Mouse (Mus musculus): ENCODE data around the gene Lyzl4. TPM values are rescaled to one million over a fixed set of nuclear protein-coding genes. Genes with fewer than 3 reads are reported as not detected.

Lyzl4 gene
- polyA plus RNA-seq, 1 experiment from 2014 or later: not detected

DNA sequence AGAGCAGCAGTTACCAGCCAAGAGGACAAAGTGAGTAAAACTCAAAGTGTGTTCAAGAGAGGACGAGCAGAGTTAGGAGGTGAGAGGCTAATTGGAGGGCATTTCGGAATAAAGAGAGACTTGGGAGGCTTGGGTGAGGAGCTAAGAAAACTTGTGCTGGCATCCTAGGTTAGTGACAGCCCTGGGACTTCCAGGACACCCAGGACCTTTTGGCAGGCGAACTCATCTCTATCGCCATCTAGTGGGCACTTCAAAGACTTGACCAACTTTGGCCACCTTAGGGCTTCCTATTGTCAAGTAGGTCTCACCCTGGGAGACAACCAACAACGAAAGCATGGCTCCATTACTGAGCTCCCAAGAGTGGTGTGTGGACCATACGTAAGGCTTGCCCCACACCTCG, 29.4 kb upstream of the Lyzl4 start:
- Histone ChIP-seq H3K4me3 (no peak overlapping the region), H3K27me3 (replicated peaks; ENCODE audit: low read depth, poor library complexity, severe bottlenecking) (peaks cover 50% of the 10 kb centered on the region), H3K36me3 (replicated peaks) (no peaks in the 10 kb centered on the region), H3K9me3 (no peaks in the 10 kb centered on the region), H3K27ac (replicated peaks) (no peak overlapping the region), H3K4me1 (peaks cover 44% of the 10 kb centered on the region)
- peak; percentile 58 for DNase-seq (ENCODE audit: low spot score)
- 25% methylated on average over 7 of the region's 7 CpGs for WGBS

GRCm38 (mm10) chr9:121669348-121669791, 27.5 kb upstream of the Lyzl4 start:
- H3K27ac ChIP-seq (replicated peaks): peak overlapping the region; percentile 61; the same call in 1 of the 2 replicates
- H3K36me3 ChIP-seq (replicated peaks): no peaks in the 10 kb centered on the region
- H3K9me3 ChIP-seq: no peaks in the 10 kb centered on the region
- peaks cover 50% of the 10 kb centered on the region for H3K27me3 ChIP-seq (replicated peaks; ENCODE audit: low read depth, poor library complexity, severe bottlenecking)
- WGBS: under 1% methylated on average over 28 of the region's 28 CpGs
- H3K4me1 ChIP-seq: peaks cover 49% of the 10 kb centered on the region
- peak; percentile 85 for DNase-seq (ENCODE audit: low spot score)
- H3K4me3 ChIP-seq: peak overlapping the region; percentile 53

- no peak overlapping the region for H3K27ac ChIP-seq (replicated peaks)
- WGBS: 80% methylated on average over 11 of the region's 11 CpGs
- no peak overlapping the region for H3K4me3 ChIP-seq
- H3K9me3 ChIP-seq: no peaks in the 10 kb centered on the region
- no peaks in the 10 kb centered on the region for H3K36me3 ChIP-seq (replicated peaks)
- H3K27me3 ChIP-seq (replicated peaks; ENCODE audit: low read depth, poor library complexity, severe bottlenecking): peaks cover 50% of the 10 kb centered on the region
- peaks cover 49% of the 10 kb centered on the region for H3K4me1 ChIP-seq
- no peak for DNase-seq (ENCODE audit: low spot score)
Observed at GRCm38 (mm10) chr9:121667822-121668221, 25.9 kb upstream of the Lyzl4 start.

DNA sequence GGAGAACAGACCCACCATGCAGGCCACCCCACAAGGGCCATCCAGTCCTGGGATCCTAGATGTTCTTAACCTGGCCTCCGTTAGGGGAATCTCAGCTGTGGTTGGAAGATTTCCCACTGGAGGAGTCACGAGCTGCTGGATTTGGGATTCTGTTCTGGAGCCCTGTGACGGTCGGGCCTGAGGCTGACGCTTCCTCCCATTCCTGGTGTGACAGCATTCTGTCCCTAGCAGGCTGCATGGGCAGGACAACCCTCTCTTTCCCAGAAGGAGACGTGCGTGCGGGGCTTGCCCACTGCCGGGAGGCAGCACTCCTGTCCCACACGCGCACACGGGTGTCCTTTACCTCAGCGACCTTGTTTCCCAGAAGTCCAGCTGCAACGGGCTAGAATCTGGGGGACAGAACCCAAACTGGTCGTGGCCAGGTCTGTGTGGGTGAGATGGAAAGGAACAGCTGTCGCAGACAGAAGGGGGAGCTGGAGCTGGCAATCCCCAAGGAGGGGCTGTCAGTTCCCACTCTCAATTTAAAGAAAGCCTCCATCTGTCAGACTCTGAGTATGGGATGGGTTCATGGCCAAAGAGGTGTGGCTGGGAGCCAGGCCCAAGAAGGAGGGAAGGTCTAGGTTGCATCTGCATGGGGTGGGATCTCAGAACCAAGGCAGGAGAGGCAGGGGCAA, 25.2 kb upstream of the Lyzl4 start:
- Histone ChIP-seq H3K9me3 (no peaks in the 10 kb centered on the region), H3K27ac (replicated peaks) (no peak overlapping the region), H3K36me3 (replicated peaks) (no peaks in the 10 kb centered on the region), H3K27me3 (replicated peaks; ENCODE audit: low read depth, poor library complexity, severe bottlenecking) (peaks cover 50% of the 10 kb centered on the region), H3K4me1 (peaks cover 45% of the 10 kb centered on the region), H3K4me3 (no peak overlapping the region)
- WGBS: 78% methylated on average over 16 of the region's 16 CpGs
- DNase-seq (ENCODE audit: low spot score): no peak

DNA sequence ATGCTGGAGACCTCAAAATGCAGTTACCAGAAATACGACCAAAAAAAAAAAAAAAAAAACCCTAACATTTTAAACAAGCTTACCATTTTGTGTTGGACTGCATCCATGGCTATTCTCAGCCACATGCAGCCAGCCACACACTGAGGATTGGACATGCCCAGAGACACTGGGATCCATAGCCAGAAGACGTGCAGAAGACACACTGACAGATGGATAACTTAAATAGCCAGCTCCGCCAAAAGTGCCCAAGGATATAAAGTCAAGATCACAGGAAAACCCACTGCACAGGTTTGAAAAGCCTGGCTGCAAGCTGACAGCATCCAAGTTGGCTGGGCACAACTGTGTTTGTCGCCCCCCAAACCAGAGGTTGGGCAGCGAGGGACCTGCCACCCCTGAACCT, 22.2 kb upstream of the Lyzl4 start:
- no peaks in the 10 kb centered on the region for H3K9me3 ChIP-seq
- no peak overlapping the region for H3K4me3 ChIP-seq
- peaks cover 28% of the 10 kb centered on the region for H3K27me3 ChIP-seq (replicated peaks; ENCODE audit: low read depth, poor library complexity, severe bottlenecking)
- peaks cover 17% of the 10 kb centered on the region for H3K4me1 ChIP-seq
- no peak overlapping the region for H3K27ac ChIP-seq (replicated peaks)
- no peaks in the 10 kb centered on the region for H3K36me3 ChIP-seq (replicated peaks)
- WGBS: 84% methylated on average over 5 of the region's 5 CpGs
- DNase-seq (ENCODE audit: low spot score): no peak

DNA sequence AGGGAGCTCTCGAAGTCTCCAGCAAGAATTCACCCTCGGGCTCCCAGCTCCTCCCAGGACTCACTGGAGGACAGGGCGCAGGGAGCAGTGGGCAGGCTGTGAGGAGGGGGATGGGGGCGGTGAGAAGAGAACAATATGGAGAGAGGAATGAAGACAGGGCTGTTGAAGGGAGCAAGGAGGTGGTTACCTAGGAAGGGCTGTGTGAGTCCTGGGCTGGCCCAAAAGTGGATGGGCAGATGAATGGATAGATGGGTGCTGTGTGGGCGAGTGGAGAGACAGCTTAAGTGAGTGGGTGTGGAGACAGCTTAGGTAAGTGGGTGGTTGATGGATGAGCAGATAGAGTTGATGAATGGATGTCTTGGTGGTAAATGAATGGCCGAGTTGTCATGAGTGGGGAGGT, 21.6 kb upstream of the Lyzl4 start:
- Histone ChIP-seq H3K4me3 (no peak overlapping the region), H3K36me3 (replicated peaks) (no peaks in the 10 kb centered on the region), H3K4me1 (peaks cover 16% of the 10 kb centered on the region), H3K27ac (replicated peaks) (no peak overlapping the region), H3K27me3 (replicated peaks; ENCODE audit: low read depth, poor library complexity, severe bottlenecking) (peaks cover 22% of the 10 kb centered on the region), H3K9me3 (no peaks in the 10 kb centered on the region)
- no peak for DNase-seq (ENCODE audit: low spot score)
- WGBS: 76% methylated on average over 6 of the region's 6 CpGs

DNA sequence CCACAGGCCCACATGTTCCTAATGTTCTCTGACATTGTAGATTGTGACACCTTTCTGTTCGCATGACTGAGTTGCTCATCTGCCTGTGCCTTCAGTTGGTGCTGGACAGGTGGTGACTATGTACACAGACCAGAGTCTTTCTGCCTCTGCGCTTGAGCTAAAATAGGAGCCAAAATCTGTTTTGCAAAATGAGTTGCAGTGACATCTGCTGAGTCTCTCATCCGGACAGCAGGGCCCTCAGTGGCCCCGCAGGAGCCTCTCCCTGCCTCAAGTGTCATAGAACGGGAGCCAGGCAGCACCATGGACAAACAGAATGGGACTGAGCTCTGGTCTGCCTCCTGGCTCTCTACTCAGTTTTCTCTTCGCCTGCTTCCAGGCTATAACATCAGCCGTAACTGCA, 17.9 kb upstream of the Lyzl4 start:
- Histone ChIP-seq H3K9me3 (no peaks in the 10 kb centered on the region), H3K4me3 (no peak overlapping the region), H3K27ac (replicated peaks) (no peak overlapping the region), H3K27me3 (replicated peaks; ENCODE audit: low read depth, poor library complexity, severe bottlenecking) (no peaks in the 10 kb centered on the region; the same call in 1 of the 2 replicates), H3K4me1 (no peaks in the 10 kb centered on the region), H3K36me3 (replicated peaks) (no peaks in the 10 kb centered on the region)
- DNase-seq (ENCODE audit: low spot score): no peak
- 82% methylated on average over 7 of the region's 7 CpGs for WGBS

GRCm38 (mm10) chr9:121658248-121658647, 16.4 kb upstream of the Lyzl4 start:
- 85% methylated on average over 7 of the region's 7 CpGs for WGBS
- DNase-seq (ENCODE audit: low spot score): no peak

GRCm38 (mm10) chr9:121657143-121657542, 15.2 kb upstream of the Lyzl4 start:
- DNase-seq (ENCODE audit: low spot score): no peak
- Histone ChIP-seq H3K4me1 (no peaks in the 10 kb centered on the region), H3K4me3 (no peak overlapping the region), H3K27me3 (replicated peaks; ENCODE audit: low read depth, poor library complexity, severe bottlenecking) (no peaks in the 10 kb centered on the region), H3K9me3 (no peaks in the 10 kb centered on the region), H3K27ac (replicated peaks) (no peak overlapping the region), H3K36me3 (replicated peaks) (no peaks in the 10 kb centered on the region)
- WGBS: 80% methylated on average over 13 of the region's 13 CpGs

More at GRCm38 (mm10) chr9:121658248-121658647, 16.4 kb upstream of the Lyzl4 start:
- Histone ChIP-seq H3K36me3 (replicated peaks) (no peaks in the 10 kb centered on the region), H3K9me3 (no peaks in the 10 kb centered on the region), H3K27me3 (replicated peaks; ENCODE audit: low read depth, poor library complexity, severe bottlenecking) (no peaks in the 10 kb centered on the region), H3K4me3 (no peak overlapping the region), H3K4me1 (no peaks in the 10 kb centered on the region), H3K27ac (replicated peaks) (no peak overlapping the region)

DNA sequence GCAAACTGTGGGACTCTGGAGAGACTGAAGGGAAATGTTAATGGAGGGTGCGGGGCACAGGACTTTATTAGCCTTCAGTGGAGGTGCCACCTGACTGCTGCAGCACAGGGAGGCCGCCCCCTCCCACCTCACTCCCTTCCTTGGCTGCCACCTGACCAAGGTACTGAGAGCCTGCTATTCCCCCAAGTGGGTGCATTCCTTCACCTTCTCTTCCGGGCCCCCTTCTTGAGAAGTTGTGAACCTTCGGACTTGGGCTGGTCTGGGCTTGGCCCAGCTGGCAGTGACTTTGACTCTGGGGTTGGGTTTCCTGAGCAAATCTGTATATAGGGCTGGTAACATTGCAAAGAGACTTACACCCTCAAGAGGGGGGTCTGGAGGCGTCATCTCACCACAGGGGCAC, 14.4 kb upstream of the Lyzl4 start:
- Histone ChIP-seq H3K27ac (replicated peaks) (no peak overlapping the region), H3K9me3 (no peaks in the 10 kb centered on the region), H3K27me3 (replicated peaks; ENCODE audit: low read depth, poor library complexity, severe bottlenecking) (no peaks in the 10 kb centered on the region), H3K36me3 (replicated peaks) (no peaks in the 10 kb centered on the region), H3K4me3 (no peak overlapping the region), H3K4me1 (no peaks in the 10 kb centered on the region)
- DNase-seq (ENCODE audit: low spot score): no peak
- 85% methylated on average over 5 of the region's 5 CpGs for WGBS

GRCm38 (mm10) chr9:121653668-121654067, 11.8 kb upstream of the Lyzl4 start:
- no peaks in the 10 kb centered on the region for H3K4me1 ChIP-seq

DNA sequence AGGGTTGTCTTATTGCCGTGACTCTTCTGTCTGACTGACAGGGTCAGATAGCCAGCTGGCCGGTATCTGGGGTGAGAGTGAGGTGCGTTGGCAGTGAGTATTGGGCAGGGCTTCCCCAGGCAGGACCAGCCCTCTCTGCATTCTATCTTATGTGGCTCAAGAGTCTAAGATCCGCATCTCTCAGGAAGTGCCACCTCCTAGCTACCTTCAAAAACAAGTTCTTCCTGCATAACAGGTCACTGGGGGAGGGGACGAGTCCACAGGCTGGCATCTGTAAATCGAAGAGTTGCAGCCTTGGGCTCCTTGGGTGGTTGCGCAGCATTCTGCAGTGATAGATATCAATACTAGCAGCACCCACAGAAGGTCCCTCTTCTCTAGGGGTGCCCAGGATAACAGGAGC, 5.1 kb upstream of the Lyzl4 start:
- DNase-seq (ENCODE audit: low spot score): no peak
- H3K27me3 ChIP-seq (replicated peaks; ENCODE audit: low read depth, poor library complexity, severe bottlenecking): peaks cover 44% of the 10 kb centered on the region
- 73% methylated on average over 7 of the region's 7 CpGs for WGBS

More at GRCm38 (mm10) chr9:121653668-121654067, 11.8 kb upstream of the Lyzl4 start:
- no peak overlapping the region for H3K4me3 ChIP-seq
- H3K27ac ChIP-seq (replicated peaks): no peak overlapping the region
- no peak for DNase-seq (ENCODE audit: low spot score)
- no peaks in the 10 kb centered on the region for H3K9me3 ChIP-seq
- no peaks in the 10 kb centered on the region for H3K36me3 ChIP-seq (replicated peaks)
- WGBS: 85% methylated on average over 10 of the region's 10 CpGs
- no peaks in the 10 kb centered on the region for H3K27me3 ChIP-seq (replicated peaks; ENCODE audit: low read depth, poor library complexity, severe bottlenecking)

GRCm38 (mm10) chr9:121644855-121645254, 3.0 kb upstream of the Lyzl4 start:
- H3K36me3 ChIP-seq (replicated peaks): no peaks in the 10 kb centered on the region
- peaks cover 23% of the 10 kb centered on the region for H3K4me1 ChIP-seq
- H3K27me3 ChIP-seq (replicated peaks; ENCODE audit: low read depth, poor library complexity, severe bottlenecking): peaks cover 66% of the 10 kb centered on the region
- no peaks in the 10 kb centered on the region for H3K9me3 ChIP-seq
- no peak overlapping the region for H3K27ac ChIP-seq (replicated peaks)
- H3K4me3 ChIP-seq: no peak overlapping the region
- DNase-seq (ENCODE audit: low spot score): no peak
- 77% methylated on average over 3 of the region's 3 CpGs for WGBS

More for the DNA sequence above, 5.1 kb upstream of the Lyzl4 start:
- Histone ChIP-seq H3K27ac (replicated peaks) (no peak overlapping the region), H3K4me1 (peaks cover 14% of the 10 kb centered on the region), H3K4me3 (no peak overlapping the region), H3K9me3 (no peaks in the 10 kb centered on the region), H3K36me3 (replicated peaks) (no peaks in the 10 kb centered on the region)
